Mouse (Mus musculus) forebrain, embryonic 14.5 days (tissue): ENCODE data around the gene Klk14. TPM values are rescaled to one million over a fixed set of nuclear protein-coding genes. Genes with fewer than 3 reads are reported as not detected.
"Not testable (repeated sequence)": the region's sequence is repeated elsewhere in the genome, so short reads cannot be mapped to it uniquely, and the experiment has no call there.

Experiments used
- ATAC-seq: fragments of 200-750 bp; cut with Nextera tagmentation; 2 replicates; pipeline ENCODE4 v1.8.0; 2017; ENCODE audit warnings: mild to moderate bottlenecking, moderate library complexity
- DNase-seq: peaks from one replicate; pipeline ENCODE4 v3.0.0-alpha.2; 2015; ENCODE audit warnings: low spot score
- H3K27ac ChIP-seq: fragments of 300-500 bp; sonication (generic); 2 replicates; pipeline ENCODE4 v1.5.1; 2014; ENCODE audit warnings: low read depth, mild to moderate bottlenecking, control low read depth, low read length, moderate library complexity
- H3K27me3 ChIP-seq: fragments of 300-500 bp; sonication (generic); replicated peaks from 2 replicates; pipeline ENCODE4 v1.6.1; 2014; ENCODE audit warnings: low read length, control low read depth, mixed read lengths; ENCODE audit not compliant: control insufficient read depth, insufficient read depth
- H3K36me3 ChIP-seq: fragments of 300-500 bp; sonication (generic); 2 replicates; pipeline ENCODE4 v1.6.1; 2014; ENCODE audit warnings: low read length, control low read depth; ENCODE audit not compliant: control insufficient read depth, insufficient read depth
- H3K4me1 ChIP-seq: fragments of 300-500 bp; sonication (generic); 2 replicates; pipeline ENCODE4 v1.6.1; 2014; ENCODE audit warnings: antibody characterized with exemption, low read length, control low read depth; ENCODE audit not compliant: control insufficient read depth, insufficient read depth
- H3K4me2 ChIP-seq: fragments of 300-500 bp; sonication (generic); 2 replicates; pipeline ENCODE4 v1.6.1; 2014; ENCODE audit warnings: mild to moderate bottlenecking, control low read depth, low read length
- H3K4me3 ChIP-seq: fragments of 300-500 bp; sonication (generic); 2 replicates; pipeline ENCODE4 v1.5.1; 2014; ENCODE audit warnings: low read depth, low read length, control low read depth
- H3K9ac ChIP-seq: fragments of 300-500 bp; sonication (generic); 2 replicates; pipeline ENCODE4 v1.6.1; 2014; ENCODE audit warnings: mild to moderate bottlenecking, low read length, control low read depth, moderate library complexity
- H3K9me3 ChIP-seq: fragments of 300-500 bp; sonication (generic); replicated peaks from 2 replicates; pipeline ENCODE4 v1.6.1; 2016; ENCODE audit warnings: low read length, control low read depth, mixed read lengths; ENCODE audit not compliant: control insufficient read depth
- WGBS: fragments of 180-500 bp; shearing (Covaris S2); extraction: QIAGEN DNeasy Blood & Tissue Kit; methylation state at CpG from one replicate; pipeline ENCODE4 v1.1.7; 2014; 5-methylcytosine and 5-hydroxymethylcytosine counted together
- polyA plus RNA-seq: library from polyadenylated mRNA; unstranded; fragments of >200 nt; fragmentation: Nextera tagmentation; extraction: Ambion mirVana; gene quantifications from 2 replicates; pipeline ENCODE4 v1.2.1, GENCODE M21; 2014

Klk14 gene
- polyA plus RNA-seq, 1 experiment from 2014 or later: not detected

DNA sequence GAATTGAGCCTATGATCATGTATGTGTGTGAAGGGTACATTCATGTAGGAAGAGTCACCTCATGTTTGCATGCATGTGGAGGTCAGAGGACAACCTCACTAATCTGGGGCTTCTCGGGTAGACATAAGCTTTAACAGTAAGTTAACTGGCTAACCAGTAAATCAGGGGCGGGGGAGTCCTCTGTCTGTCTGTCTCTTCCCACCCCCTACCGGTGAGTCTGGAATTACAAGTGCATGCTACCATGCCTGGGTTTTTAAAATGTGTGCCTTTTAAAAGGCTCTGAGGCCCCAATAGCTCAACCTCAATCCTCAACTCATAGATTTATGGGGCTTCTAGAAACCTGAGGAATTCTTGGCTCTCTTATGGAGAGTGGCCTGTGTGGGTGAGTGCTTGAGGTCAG, 21.6 kb upstream of the Klk14 start:
- Histone ChIP-seq H3K27me3 (no peaks in the 10 kb centered on the region), H3K27ac (no peak overlapping the region), H3K4me2 (no peak overlapping the region), H3K4me1 (peaks cover 3% of the 10 kb centered on the region; the same call in 1 of the 2 replicates), H3K4me3 (no peak overlapping the region), H3K36me3 (no peaks in the 10 kb centered on the region), H3K9ac (no peak overlapping the region), H3K9me3 (no peaks in the 10 kb centered on the region)
- no peak for ATAC-seq
- 14% methylated on average over 3 of the region's 3 CpGs for WGBS
- DNase-seq: peak; percentile 13

DNA sequence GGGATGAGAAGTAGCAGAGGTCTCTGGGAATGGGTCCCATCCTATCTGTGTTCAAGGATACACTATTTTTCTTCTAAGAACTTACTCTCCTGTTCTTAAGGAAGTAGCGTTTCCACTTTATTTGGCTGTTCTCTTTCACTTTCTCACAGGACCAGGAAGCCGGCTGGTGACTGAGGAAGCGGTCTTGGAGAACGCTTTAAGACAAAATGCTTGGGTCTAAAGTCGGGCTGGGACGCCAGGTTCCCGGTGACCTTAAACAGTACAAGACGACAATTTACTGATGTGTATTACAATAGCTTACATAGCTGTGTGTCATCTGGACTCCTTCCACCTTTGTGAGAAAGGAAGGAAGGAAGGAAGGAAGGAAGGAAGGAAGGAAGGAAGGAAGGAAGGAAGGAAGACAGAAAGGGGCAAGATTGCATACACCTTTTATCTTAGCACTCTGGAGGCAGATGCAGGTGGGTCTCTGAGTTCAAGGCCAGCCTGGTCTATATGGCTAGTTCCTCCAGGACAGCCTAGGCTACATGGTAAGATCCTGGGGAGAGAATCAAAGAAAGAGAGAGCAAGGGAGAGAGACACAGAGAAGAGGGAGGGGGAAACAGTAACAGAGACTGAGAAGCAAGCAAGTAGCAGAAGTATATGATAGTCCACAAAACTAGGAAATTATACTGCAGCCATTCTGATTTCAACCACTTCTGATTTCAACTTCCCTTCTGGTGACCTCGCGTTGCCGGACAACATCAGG, 19.0 kb upstream of the Klk14 start:
- Histone ChIP-seq H3K4me3 (peak overlapping the region; percentile 73), H3K4me2 (peak overlapping the region; percentile 70), H3K36me3 (peaks cover 15% of the 10 kb centered on the region), H3K9me3 (no peaks in the 10 kb centered on the region), H3K27ac (no peak overlapping the region), H3K9ac (peak overlapping the region; percentile 43; the same call in 1 of the 2 replicates), H3K27me3 (no peaks in the 10 kb centered on the region), H3K4me1 (peaks cover 3% of the 10 kb centered on the region; the same call in 1 of the 2 replicates)
- DNase-seq: no peak
- ATAC-seq: peak; percentile 50
- 68% methylated on average over 11 of the region's 11 CpGs for WGBS

DNA sequence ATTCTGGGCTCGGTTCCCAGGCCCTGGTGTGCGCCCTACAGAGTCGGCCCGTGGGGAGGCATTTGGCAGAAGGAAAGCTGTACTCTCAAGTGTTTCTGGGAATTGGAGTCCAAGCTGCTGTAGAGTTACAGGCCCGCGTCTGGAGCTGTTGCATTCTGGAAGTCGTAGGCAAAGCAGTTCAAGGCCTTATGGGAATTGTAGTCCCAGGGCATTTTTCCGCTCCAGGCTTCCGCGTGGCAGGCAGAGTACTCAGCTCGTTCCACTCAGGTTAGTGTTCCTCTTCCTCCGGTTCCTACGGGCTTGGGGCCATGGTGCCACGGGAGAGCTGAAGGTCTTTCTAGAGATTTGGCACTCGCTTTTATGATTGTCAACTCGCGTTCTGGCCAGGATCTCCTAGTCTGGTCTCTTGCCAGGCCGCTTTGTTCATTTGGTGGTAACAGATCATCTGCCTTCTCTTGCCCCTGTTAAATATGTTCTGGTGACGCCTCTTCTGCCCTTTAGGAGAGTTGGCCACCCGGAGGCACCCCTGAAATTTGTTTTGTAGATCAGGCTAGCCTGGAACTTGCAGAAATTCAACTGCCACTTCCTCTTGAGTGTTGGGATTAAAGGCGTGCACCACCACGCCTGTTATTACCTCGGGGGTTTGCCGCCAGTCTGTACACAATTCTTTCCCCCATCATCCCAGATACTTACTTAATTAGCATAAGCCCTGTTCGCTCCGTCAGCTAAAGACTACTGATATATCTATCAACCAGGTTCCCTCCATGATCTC, 18.2 kb upstream of the Klk14 start, which contains the start of gene Ctu1:
Gene Ctu1 (plus strand): TSS at position 208 of the 772 bp plus-strand sequence.
- H3K4me2 ChIP-seq: peak within 1 kb of the TSS; percentile 70
- H3K4me3 ChIP-seq: peak within 1 kb of the TSS; percentile 73
- peaks cover 3% of the 10 kb centered on the region; the same call in 1 of the 2 replicates for H3K4me1 ChIP-seq
- ATAC-seq (peak; percentile 97), DNase-seq (peak; percentile 98)
- WGBS: under 1% methylated on average over 26 of the region's 26 CpGs
- peaks cover 23% of the 10 kb centered on the region for H3K36me3 ChIP-seq
- peak within 1 kb of the TSS; percentile 72 for H3K9ac ChIP-seq
- no peaks in the 10 kb centered on the region for H3K27me3 ChIP-seq
- peak within 1 kb of the TSS; percentile 2; the same call in 1 of the 2 replicates for H3K27ac ChIP-seq
- H3K9me3 ChIP-seq: no peaks in the 10 kb centered on the region

DNA sequence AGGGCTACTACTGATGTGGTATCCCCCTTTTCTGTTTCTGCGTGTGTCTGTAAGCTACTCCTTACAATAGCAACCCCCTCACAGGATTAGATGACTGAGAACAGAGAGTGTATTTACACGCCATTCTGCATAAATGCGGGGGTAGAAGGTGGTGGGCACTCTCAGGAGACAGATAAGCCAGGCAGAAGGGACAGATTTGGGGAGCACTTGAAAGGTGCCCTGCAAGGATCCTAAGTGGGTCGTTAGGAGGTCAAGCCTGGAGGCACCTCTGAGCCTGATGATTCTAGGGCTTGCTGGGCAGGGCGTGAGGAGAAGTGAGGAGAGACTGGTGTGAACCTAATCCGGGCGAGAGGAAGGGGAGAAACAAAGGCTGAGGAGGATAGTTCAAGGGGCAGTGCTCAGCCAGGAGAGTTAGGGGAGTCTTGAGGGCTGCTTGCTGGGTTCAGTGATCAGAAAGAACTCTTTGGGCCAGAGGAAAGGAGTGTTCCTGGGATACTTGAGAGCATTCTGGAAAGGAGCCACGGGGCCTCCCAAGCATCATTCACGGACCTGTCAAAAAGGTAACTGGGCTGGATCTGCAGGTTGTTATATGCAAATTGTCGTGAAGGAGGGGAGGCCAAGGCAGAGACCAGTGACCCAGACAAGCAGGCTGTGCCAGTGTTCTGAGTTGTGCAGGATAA, 17.5 kb upstream of the Klk14 start:
- DNase-seq: no peak
- no peak; the same call in 1 of the 2 replicates for ATAC-seq

DNA sequence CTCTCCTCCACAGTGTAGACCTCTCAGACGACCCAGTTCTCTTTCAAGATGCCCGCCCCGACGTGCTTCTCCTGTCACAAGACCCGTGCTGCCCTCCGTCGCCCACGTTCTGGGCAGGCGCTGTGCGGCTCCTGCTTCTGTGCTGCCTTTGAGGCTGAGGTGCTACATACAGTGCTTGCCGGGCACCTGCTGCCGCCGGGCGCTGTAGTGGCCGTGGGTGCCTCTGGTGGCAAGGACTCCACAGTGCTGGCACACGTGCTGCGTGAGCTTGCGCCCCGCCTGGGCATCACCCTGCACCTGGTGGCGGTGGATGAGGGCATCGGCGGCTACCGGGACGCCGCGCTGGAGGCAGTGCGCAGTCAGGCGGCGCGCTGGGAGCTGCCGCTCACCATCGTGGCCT, 15.1 kb upstream of the Klk14 start:
- no peaks in the 10 kb centered on the region for H3K27me3 ChIP-seq
- H3K4me2 ChIP-seq: no peak overlapping the region
- no peak overlapping the region for H3K9ac ChIP-seq
- no peaks in the 10 kb centered on the region for H3K9me3 ChIP-seq
- no peak for ATAC-seq
- peaks cover 3% of the 10 kb centered on the region; the same call in 1 of the 2 replicates for H3K4me1 ChIP-seq
- H3K27ac ChIP-seq: no peak overlapping the region
- no peak for DNase-seq
- peaks cover 41% of the 10 kb centered on the region for H3K36me3 ChIP-seq
- WGBS: 94% methylated on average over 32 of the region's 32 CpGs
- no peak overlapping the region for H3K4me3 ChIP-seq

More for the DNA sequence above, 17.5 kb upstream of the Klk14 start:
- peak overlapping the region; percentile 70 for H3K4me2 ChIP-seq
- H3K27me3 ChIP-seq: no peaks in the 10 kb centered on the region
- peaks cover 3% of the 10 kb centered on the region; the same call in 1 of the 2 replicates for H3K4me1 ChIP-seq
- H3K27ac ChIP-seq: no peak overlapping the region
- WGBS: 13% methylated on average over 10 of the region's 10 CpGs
- peak overlapping the region; percentile 73 for H3K4me3 ChIP-seq
- peaks cover 30% of the 10 kb centered on the region for H3K36me3 ChIP-seq
- no peaks in the 10 kb centered on the region for H3K9me3 ChIP-seq
- peak overlapping the region; percentile 72 for H3K9ac ChIP-seq

DNA sequence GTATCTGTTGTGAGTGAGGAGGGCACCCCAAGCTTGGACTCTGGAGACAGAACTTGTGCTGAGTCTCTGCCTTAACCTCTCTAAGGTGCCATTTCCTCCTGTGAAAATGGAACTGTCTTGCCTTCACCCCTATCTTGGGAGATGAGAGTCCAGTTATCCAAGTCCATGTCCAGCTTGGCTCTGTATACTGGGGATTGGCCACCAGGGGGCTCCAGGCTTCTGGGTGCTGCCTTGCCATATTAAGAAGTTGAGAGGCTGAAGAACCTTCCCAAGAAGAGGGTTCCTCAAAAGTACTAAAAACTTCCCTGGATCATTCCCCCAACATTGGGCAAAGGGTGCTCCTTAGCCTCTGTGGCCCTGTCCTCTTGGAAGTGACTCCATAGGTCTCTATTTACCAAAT, 11.7 kb upstream of the Klk14 start:
- no peak overlapping the region for H3K27ac ChIP-seq
- peak; percentile 1 for DNase-seq
- H3K27me3 ChIP-seq: no peaks in the 10 kb centered on the region
- no peak for ATAC-seq
- no peaks in the 10 kb centered on the region for H3K4me1 ChIP-seq
- H3K36me3 ChIP-seq: peaks cover 41% of the 10 kb centered on the region
- H3K9ac ChIP-seq: no peak overlapping the region
- H3K4me3 ChIP-seq: no peak overlapping the region
- no peak overlapping the region for H3K4me2 ChIP-seq
- no peaks in the 10 kb centered on the region for H3K9me3 ChIP-seq

DNA sequence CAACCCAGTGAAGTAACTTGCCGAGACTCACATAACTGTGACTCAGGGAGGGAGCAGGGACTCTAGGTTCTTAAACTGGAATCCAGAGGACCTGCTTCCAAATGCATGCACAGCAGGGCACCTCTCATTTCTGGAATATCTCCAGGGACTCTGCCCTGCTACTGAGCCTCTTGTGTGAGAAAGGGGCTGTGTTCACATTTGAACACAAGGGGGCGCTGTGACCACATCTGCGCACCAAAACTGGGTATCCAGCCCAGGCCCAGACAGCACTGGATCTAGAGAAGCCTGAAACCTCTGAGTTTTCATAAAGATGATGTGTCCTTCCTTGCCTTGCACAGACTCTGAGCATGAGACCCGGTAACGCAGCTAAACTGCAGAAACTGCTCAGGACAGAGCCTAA, 9.3 kb upstream of the Klk14 start:
- DNase-seq: peak; percentile 59
- Histone ChIP-seq H3K4me1 (no peaks in the 10 kb centered on the region), H3K27me3 (no peaks in the 10 kb centered on the region), H3K9ac (no peak overlapping the region), H3K9me3 (no peaks in the 10 kb centered on the region), H3K27ac (no peak overlapping the region), H3K4me3 (no peak overlapping the region), H3K36me3 (peaks cover 29% of the 10 kb centered on the region), H3K4me2 (no peak overlapping the region)
- 17% methylated on average over 5 of the region's 5 CpGs for WGBS
- 0 out of 2 replicates have a peak, but pooled peaks have one; percentile 35 for ATAC-seq

DNA sequence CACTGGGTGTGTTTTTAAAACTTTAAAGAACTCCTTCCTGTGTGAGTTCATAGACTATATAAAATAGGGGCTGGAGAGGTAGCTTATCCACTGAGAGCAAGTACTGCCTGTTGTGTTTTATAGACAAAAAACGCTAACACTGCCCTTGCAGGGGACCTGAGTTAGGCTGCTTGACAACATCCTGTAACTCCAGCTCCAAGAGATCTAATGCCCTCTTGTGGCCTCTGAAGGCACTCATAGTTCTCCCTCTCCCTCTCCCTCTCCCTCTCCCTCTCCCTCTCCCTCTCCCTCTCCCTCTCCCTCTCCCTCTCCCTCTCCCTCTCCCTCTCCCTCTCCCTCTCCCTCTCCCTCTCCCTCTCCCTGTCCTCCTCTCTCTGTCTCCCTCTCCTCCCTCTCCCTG, 7.7 kb upstream of the Klk14 start:
- not testable (repeated sequence) for ATAC-seq

More for the DNA sequence above, 7.7 kb upstream of the Klk14 start:
- peaks cover 13% of the 10 kb centered on the region for H3K36me3 ChIP-seq
- H3K4me2 ChIP-seq, H3K9ac ChIP-seq, H3K4me3 ChIP-seq, H3K27ac ChIP-seq, H3K4me1 ChIP-seq, H3K27me3 ChIP-seq, H3K9me3 ChIP-seq: not testable (repeated sequence)
- WGBS: 17% methylated on average over 1 of the region's 1 CpGs
- DNase-seq: peak; percentile 6
